Comparison of ENCODE assay signal across 8 mouse cellular contexts in genomic region chr12:118846221-118846620, GRCm38 (mm10). TPM values are rescaled to one million over a fixed set of nuclear protein-coding genes. Genes with fewer than 3 reads are reported as not detected.
DNase-seq lines count a peak whose midpoint lies in the region; ATAC-seq lines count a peak whose summit lies in the region.

Gene Sp8, plus strand, starts transcription at chr12:118846329.

- ATAC-seq in lung, embryonic 16.5 days (ENCODE audit: low read depth) = no peak
- ATAC-seq in embryonic facial prominence, embryonic 15.5 days (ENCODE audit: insufficient number of reproducible peaks, low FRiP score, low TSS enrichment, low read depth) = no peak
- no peak for ATAC-seq in limb, embryonic 11.5 days (ENCODE audit: insufficient number of reproducible peaks, low FRiP score, low TSS enrichment, low read depth)

- H3K4me2 ChIP-seq in lung, embryonic 16.5 days (ENCODE audit: low read depth, low read length) = peak within 1 kb of the TSS; percentile 84
- H3K4me2 ChIP-seq in embryonic facial prominence, embryonic 15.5 days (replicated peaks) = peak within 1 kb of the TSS; percentile 56
- H3K4me2 ChIP-seq in limb, embryonic 11.5 days (ENCODE audit: low read depth, severe bottlenecking) = peak within 1 kb of the TSS; percentile 87

- H3K9me3 ChIP-seq in lung, embryonic 16.5 days (ENCODE audit: control insufficient read depth, low read length) = no peaks in the 10 kb centered on the region
- no peaks in the 10 kb centered on the region for H3K9me3 ChIP-seq in embryonic facial prominence, embryonic 15.5 days (replicated peaks)
- no peaks in the 10 kb centered on the region for H3K9me3 ChIP-seq in limb, embryonic 11.5 days (ENCODE audit: control insufficient read depth, low read length)

- no peaks in the 10 kb centered on the region for H3K36me3 ChIP-seq in lung, embryonic 16.5 days (ENCODE audit: control insufficient read depth, insufficient read depth, low read length)
- no peaks in the 10 kb centered on the region for H3K36me3 ChIP-seq in embryonic facial prominence, embryonic 15.5 days
- H3K36me3 ChIP-seq in limb, embryonic 11.5 days (ENCODE audit: control insufficient read depth, insufficient read depth, low read length) = no peaks in the 10 kb centered on the region

- H3K27ac ChIP-seq in lung, embryonic 16.5 days (ENCODE audit: low read length) = no peak within 1 kb of the TSS
- H3K27ac ChIP-seq in embryonic facial prominence, embryonic 15.5 days (replicated peaks) = no peak within 1 kb of the TSS; the same call in 1 of the 2 replicates
- H3K27ac ChIP-seq in limb, embryonic 11.5 days (replicated peaks; ENCODE audit: low read depth, low read length) = no peak within 1 kb of the TSS

- 8% methylated on average over 6 of the region's 6 CpGs for WGBS in lung, embryonic 16.5 days
- WGBS in embryonic facial prominence, embryonic 15.5 days = under 1% methylated on average over 6 of the region's 6 CpGs
- WGBS in limb, embryonic 11.5 days = 0% methylated on average over 6 of the region's 6 CpGs

- peak within 1 kb of the TSS; percentile 55 for H3K4me3 ChIP-seq in lung, embryonic 16.5 days (ENCODE audit: low read length)
- peak within 1 kb of the TSS; percentile 42 for H3K4me3 ChIP-seq in embryonic facial prominence, embryonic 15.5 days (replicated peaks)
- peak within 1 kb of the TSS; percentile 45 for H3K4me3 ChIP-seq in limb, embryonic 11.5 days (ENCODE audit: low read depth, low read length)

- DNase-seq in lung, postnatal 25 days (ENCODE audit: low spot score) = no peak
- DNase-seq in limb, embryonic 11.5 days (ENCODE audit: low spot score) = no peak
- DNase-seq in retina, embryonic 14.5 days (ENCODE audit: low spot score) = peak; percentile 44
- no peak for DNase-seq in layer of hippocampus, adult 18-20 months (ENCODE audit: low spot score in 2 of 2)
- DNase-seq in B cell, adult 2 months = no peak
- DNase-seq in urinary bladder, postnatal 36 days (ENCODE audit: low spot score in 2 of 2) = no peak

- H3K4me1 ChIP-seq in lung, embryonic 16.5 days (replicated peaks; ENCODE audit: control insufficient read depth, insufficient read depth, low read length) = peaks cover 18% of the 10 kb centered on the region
- peaks cover 30% of the 10 kb centered on the region for H3K4me1 ChIP-seq in embryonic facial prominence, embryonic 15.5 days
- H3K4me1 ChIP-seq in limb, embryonic 11.5 days (ENCODE audit: control insufficient read depth, insufficient read depth, low read length) = peaks cover 4% of the 10 kb centered on the region; the same call in 1 of the 2 replicates

- H3K9ac ChIP-seq in lung, embryonic 16.5 days (ENCODE audit: low read length) = peak within 1 kb of the TSS; percentile 30; the same call in 1 of the 2 replicates
- H3K9ac ChIP-seq in embryonic facial prominence, embryonic 15.5 days = no peak within 1 kb of the TSS
- no peak within 1 kb of the TSS for H3K9ac ChIP-seq in limb, embryonic 11.5 days (ENCODE audit: low read length)

- peaks cover 87% of the 10 kb centered on the region for H3K27me3 ChIP-seq in lung, embryonic 16.5 days (ENCODE audit: control insufficient read depth, insufficient read depth, low read depth, low read length)
- peaks cover 85% of the 10 kb centered on the region for H3K27me3 ChIP-seq in embryonic facial prominence, embryonic 15.5 days
- peaks cover 74% of the 10 kb centered on the region for H3K27me3 ChIP-seq in limb, embryonic 11.5 days (ENCODE audit: control insufficient read depth, insufficient read depth, low read length)

RNA-seq across cellular contexts. Expression of gene Sp8, which starts in this region (rescaled TPM):
- 0.03 TPM in 1 of 2 replicates, not detected in the other for polyA plus RNA-seq in lung, embryonic 16.5 days (2015; fragmentation: Nextera tagmentation; extraction: Ambion mirVana)
- 4.0 and 4.8 TPM in 2 replicates for polyA plus RNA-seq in embryonic facial prominence, embryonic 15.5 days (2015; fragmentation: Nextera tagmentation; extraction: Ambion mirVana)
- polyA plus RNA-seq in limb, embryonic 11.5 days (2014; fragmentation: Nextera tagmentation; extraction: Ambion mirVana) = 4.5 and 5.1 TPM in 2 replicates
- total RNA-seq in layer of hippocampus, adult 18-20 months (2021) = 1 to 10 TPM; 1.2 to 2.3 TPM
